In the genomic region with DNA sequence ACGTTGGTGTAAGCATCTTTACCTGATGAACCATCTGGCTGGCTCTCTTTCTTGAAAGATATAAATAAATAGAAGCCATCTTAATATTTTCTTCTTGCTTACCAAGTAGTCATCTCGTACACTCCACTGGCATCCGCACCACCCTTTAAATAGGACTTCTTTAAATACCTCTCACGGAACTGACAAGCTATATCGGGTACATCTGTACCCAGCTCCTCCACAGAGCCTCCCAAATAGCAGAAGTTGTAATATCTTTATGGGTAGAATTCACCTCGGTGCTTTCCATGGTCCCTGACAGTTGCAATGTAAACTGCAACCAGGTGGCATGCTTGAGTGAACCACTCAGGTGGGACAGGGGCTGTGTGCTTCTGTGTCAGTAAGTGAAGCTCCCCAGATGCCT, we compare ENCODE assay signal across 22 mouse cellular contexts.
DNase-seq lines count a peak whose midpoint lies in the region; TF ChIP-seq lines count a peak whose summit lies in the region.
"Had no signal": no experiment of that assay in that cellular context is flagged by ENCODE, and none has a peak within 500 bp of the region (broad histone marks: within the 10 kb centered on the region; RNA-seq: fewer than 3 reads in every experiment).

No protein-coding gene starts in this region.

- no peak for TF ChIP-seq RAD21 in CH12.LX (IDR thresholded peaks at IDR 0.05; ENCODE audit: low read depth, low read length)

- dilution Hi-C loops in CH12.LX (cut with MboI; ENCODE audit: extremely low pct_ligation_motif_present, extremely low pct_unique_long_range_greater_than_20kb, low sequenced_read_pairs): no loop called here

- H3K4me1 ChIP-seq in CH12.LX (ENCODE audit: control insufficient read depth in 1 of 2, insufficient read depth in 2 of 2): peaks cover 4 to 53% of the 10 kb centered on the region in 2 experiments; a peak in 3 of 4 replicates
- H3K4me1 ChIP-seq: embryonic facial prominence, embryonic 13.5 days; embryonic facial prominence, embryonic 15.5 days; forebrain, embryonic 10.5 days; forebrain, embryonic 12.5 days had no signal

- H3K27me3 ChIP-seq in CH12.LX (replicated peaks): no peaks in the 10 kb centered on the region
- H3K27me3 ChIP-seq: embryonic facial prominence, embryonic 15.5 days; forebrain, embryonic 12.5 days had no signal

- H3K4me2 ChIP-seq in CH12.LX (ENCODE audit: insufficient read depth, low read depth, poor library complexity, severe bottlenecking): no peak overlapping the region
- H3K4me2 ChIP-seq: embryonic facial prominence, embryonic 13.5 days; embryonic facial prominence, embryonic 15.5 days; forebrain, embryonic 12.5 days had no signal

- H3K9me3 ChIP-seq in CH12.LX (replicated peaks; ENCODE audit: low read length): no peaks in the 10 kb centered on the region
- H3K9me3 ChIP-seq: embryonic facial prominence, embryonic 13.5 days; embryonic facial prominence, embryonic 15.5 days; forebrain, embryonic 10.5 days; forebrain, embryonic 12.5 days had no signal

- H3K79me2 ChIP-seq in CH12.LX (replicated peaks; ENCODE audit: control insufficient read depth, extremely low read depth, insufficient read depth, poor library complexity, severe bottlenecking): no peaks in the 10 kb centered on the region

- H3K36me3 ChIP-seq in CH12.LX (replicated peaks in 1 of 2; ENCODE audit: control insufficient read depth in 1 of 2, insufficient read depth in 1 of 2, low read length in 1 of 2): no peaks in the 10 kb centered on the region
- H3K36me3 ChIP-seq: embryonic facial prominence, embryonic 13.5 days; embryonic facial prominence, embryonic 15.5 days; forebrain, embryonic 10.5 days; forebrain, embryonic 12.5 days had no signal

- in situ Hi-C loops in CH12.LX (cut with MboI; ENCODE audit: low pct_ligation_motif_present, low pct_unique_long_range_greater_than_20kb, low sequenced_read_pairs): no loop called here

- TF ChIP-seq POLR2A in CH12.LX (IDR thresholded peaks at IDR 0.05; ENCODE audit: low read depth, low read length): no peak

- no peak for DNase-seq in layer of hippocampus, adult 2 months (ENCODE audit: low spot score in 2 of 2)
- no peak for DNase-seq in layer of hippocampus, postnatal 36 days
- peak; percentile 29 for DNase-seq in right cerebral cortex, adult 18-20 months
- no peak for DNase-seq in right cerebral cortex, postnatal 4 days
- DNase-seq in CH12.LX (ENCODE audit: extremely low read depth): peak; percentile 65
- DNase-seq in telencephalon, adult 2 months (ENCODE audit: low read depth, low spot score): peak; percentile 55
- DNase-seq in adrenal gland, adult 2 months: no peak
- no peak for DNase-seq in adrenal gland, adult 18-20 months (ENCODE audit: low spot score in 2 of 2)
- DNase-seq: adrenal gland, postnatal 10 days; adrenal gland, postnatal 25 days; B cell, adult 2 months; cerebellum, adult 11-12 months; cerebellum, adult 8-10 months; cerebellum, adult 9-11 months; cerebellum, postnatal 14 days; cerebellum, postnatal 36 days; embryo, embryonic 11 days had no signal

- no peak for TF ChIP-seq EP300 in CH12.LX (IDR thresholded peaks at IDR 0.05; ENCODE audit: low read length)

- H3K27ac ChIP-seq in layer of hippocampus, adult 2 months: peak overlapping the region; percentile 28; the same call in 1 of the 2 replicates
- H3K27ac ChIP-seq in CH12.LX (ENCODE audit: insufficient read depth, low read depth): no peak overlapping the region
- H3K27ac ChIP-seq: embryonic facial prominence, embryonic 13.5 days; embryonic facial prominence, embryonic 15.5 days; forebrain, embryonic 10.5 days; forebrain, embryonic 12.5 days had no signal

- no peak overlapping the region for H3K9ac ChIP-seq in CH12.LX (ENCODE audit: insufficient read depth, low read depth)
- H3K9ac ChIP-seq: embryonic facial prominence, embryonic 13.5 days; embryonic facial prominence, embryonic 15.5 days; forebrain, embryonic 12.5 days had no signal

- H3K4me3 ChIP-seq in layer of hippocampus, adult 2 months: no peak overlapping the region
- no peak overlapping the region for H3K4me3 ChIP-seq in CH12.LX (replicated peaks in 1 of 3; ENCODE audit: low read depth in 2 of 3, low read length in 2 of 3, poor library complexity in 1 of 3)
- H3K4me3 ChIP-seq: embryonic facial prominence, embryonic 13.5 days; embryonic facial prominence, embryonic 15.5 days; erythroblast, embryonic 14.5 days; forebrain, embryonic 10.5 days; forebrain, embryonic 12.5 days had no signal

- no peak for TF ChIP-seq CTCF in layer of hippocampus, adult 2 months (conservative IDR thresholded peaks at IDR 0.05)
- TF ChIP-seq CTCF in CH12.LX (conservative IDR thresholded peaks at IDR 0.05 in 1 of 2, IDR thresholded peaks at IDR 0.05 in 1 of 2; ENCODE audit: low read depth in 2 of 2, low read length in 2 of 2): no peak

TF ChIP-seq in CH12.LX, 34 proteins besides CTCF, POLR2A, EP300 and RAD21:
- no peak for TF ChIP-seq NELFE (IDR thresholded peaks at IDR 0.05; ENCODE audit: low read depth, low read length)
- peak; percentile 51; the same call in 1 of the 2 replicates for TF ChIP-seq MEF2A (IDR thresholded peaks at IDR 0.05; ENCODE audit: borderline replicate concordance, low read depth, low read length)

Comparison
In these comparisons a context has a peak if more than half of its experiments do, and no peak if none do; other contexts are left out.
1. DNase-seq: peak in right cerebral cortex, adult 18-20 months (single experiment), CH12.LX (single experiment) and telencephalon, adult 2 months (single experiment); none in layer of hippocampus, adult 2 months (0 of 2), layer of hippocampus, postnatal 36 days (0 of 2), right cerebral cortex, postnatal 4 days (single experiment), adrenal gland, adult 2 months (single experiment) and adrenal gland, adult 18-20 months (0 of 2).